Mouse (Mus musculus) MEL (cell line): ENCODE results near the gene Fgf13. TPM values are rescaled to one million over a fixed set of nuclear protein-coding genes. Genes with fewer than 3 reads are reported as not detected.

Experiments used
- DNase-seq: peaks from one replicate; pipeline ENCODE4 v3.0.0; 2011; ENCODE audit warnings: low read depth, low spot score
- H3K27ac ChIP-seq: 2 replicates; pipeline ENCODE4 v1.5.1; 2012; ENCODE audit warnings: low read depth, mild to moderate bottlenecking, control low read depth, low read length, moderate library complexity; ENCODE audit not compliant: control insufficient read depth
- H3K27me3 ChIP-seq, 2 experiments: fragments of 150-350 bp in 1 of 2; sonication (generic) in 1 of 2; 2 replicates each; pipeline ENCODE4 v1.6.1; 2012; ENCODE audit warnings: low read length in 2 of 2, mild to moderate bottlenecking in 2 of 2, improper control_type of control experiment in 1 of 2, moderate library complexity in 1 of 2; ENCODE audit not compliant: insufficient read depth in 2 of 2, control insufficient read depth in 1 of 2
- H3K36me3 ChIP-seq, 2 experiments: 2 replicates each; pipeline ENCODE4 v1.6.1; 2012 to 2014; ENCODE audit warnings: low read length in 2 of 2, improper control_type of control experiment in 1 of 2, inconsistent platforms in 1 of 2, mild to moderate bottlenecking in 1 of 2; ENCODE audit not compliant: insufficient read depth in 2 of 2, control insufficient read depth in 1 of 2
- H3K4me1 ChIP-seq, 2 experiments: fragments of 150-350 bp in 1 of 2; sonication (generic) in 1 of 2; 2 replicates each; pipeline ENCODE4 v1.6.1; 2012; ENCODE audit warnings: low read length in 2 of 2, improper control_type of control experiment in 1 of 2, mild to moderate bottlenecking in 1 of 2; ENCODE audit not compliant: insufficient read depth in 2 of 2, control insufficient read depth in 1 of 2
- H3K4me3 ChIP-seq, 2 experiments: fragments of 150-350 bp in 1 of 2; sonication (generic) in 1 of 2; 2 replicates each; pipeline ENCODE4 v1.5.1; 2012; ENCODE audit warnings: low read depth in 2 of 2, low read length in 2 of 2, mild to moderate bottlenecking in 2 of 2, moderate library complexity in 2 of 2, control low read depth in 1 of 2, improper control_type of control experiment in 1 of 2; ENCODE audit not compliant: control insufficient read depth in 1 of 2, insufficient read depth in 1 of 2
- H3K79me2 ChIP-seq: 2 replicates; pipeline ENCODE4 v1.6.1; 2012; ENCODE audit warnings: mild to moderate bottlenecking, low read length, moderate library complexity; ENCODE audit not compliant: control insufficient read depth, poor library complexity, insufficient read depth
- H3K9ac ChIP-seq: 2 replicates; pipeline ENCODE4 v1.6.1; 2012; ENCODE audit warnings: low read depth, mild to moderate bottlenecking, control low read depth, low read length, moderate library complexity; ENCODE audit not compliant: control insufficient read depth, poor library complexity, severe bottlenecking
- H3K9me3 ChIP-seq: fragments of 150-350 bp; sonication (generic); replicated peaks from 2 replicates; pipeline ENCODE4 v1.6.1; 2012; ENCODE audit warnings: mild to moderate bottlenecking, low read length, improper control_type of control experiment, moderate library complexity; ENCODE audit not compliant: insufficient read depth
- BHLHE40 ChIP-seq: IDR thresholded peaks from 2 replicates; pipeline ENCODE4 v1.6.1; 2012; ENCODE audit warnings: low read depth, mild to moderate bottlenecking, inconsistent platforms, low read length, improper control_type of control experiment, borderline replicate concordance
- CHD2 ChIP-seq: IDR thresholded peaks from 2 replicates; pipeline ENCODE4 v1.6.1; 2011; ENCODE audit warnings: low read length, improper control_type of control experiment
- ELF1 ChIP-seq: IDR thresholded peaks from 2 replicates; pipeline ENCODE4 v1.6.1; 2014; ENCODE audit warnings: low read depth, mild to moderate bottlenecking, inconsistent platforms, low read length, improper control_type of control experiment, moderate library complexity
- EP300 ChIP-seq, 2 experiments: IDR thresholded peaks; 2 replicates each; pipeline ENCODE4 v1.6.1; 2011; ENCODE audit warnings: improper control_type of control experiment in 2 of 2, low read length in 2 of 2, low read depth in 1 of 2, mild to moderate bottlenecking in 1 of 2
- ETS1 ChIP-seq: IDR thresholded peaks from 2 replicates; pipeline ENCODE4 v1.6.1; 2012; ENCODE audit warnings: low read depth, mild to moderate bottlenecking, inconsistent platforms, low read length, improper control_type of control experiment, moderate library complexity
- GABPA ChIP-seq: IDR thresholded peaks from 2 replicates; pipeline ENCODE4 v1.6.1; 2012; ENCODE audit warnings: low read depth, mild to moderate bottlenecking, inconsistent platforms, low read length, improper control_type of control experiment, moderate library complexity
- GATA1 ChIP-seq: IDR thresholded peaks from 2 replicates; pipeline ENCODE4 v1.6.1; 2011; ENCODE audit warnings: low read depth, low read length, improper control_type of control experiment
- HCFC1 ChIP-seq: IDR thresholded peaks from 2 replicates; pipeline ENCODE4 v1.6.1; 2012; ENCODE audit warnings: low read depth, mild to moderate bottlenecking, inconsistent platforms, low read length, improper control_type of control experiment, moderate library complexity
- MAFK ChIP-seq: IDR thresholded peaks from 2 replicates; pipeline ENCODE4 v1.6.1; 2011; ENCODE audit warnings: low read depth, mild to moderate bottlenecking, low read length, improper control_type of control experiment, borderline replicate concordance
- MAX ChIP-seq: IDR thresholded peaks from 2 replicates; pipeline ENCODE4 v1.6.1; 2011; ENCODE audit warnings: low read length, improper control_type of control experiment
- MAZ ChIP-seq: IDR thresholded peaks from 2 replicates; pipeline ENCODE4 v1.6.1; 2012; ENCODE audit warnings: low read depth, mild to moderate bottlenecking, inconsistent platforms, low read length, improper control_type of control experiment
- MEF2A ChIP-seq: IDR thresholded peaks from 2 replicates; pipeline ENCODE4 v1.6.1; 2014; ENCODE audit warnings: low read depth, mild to moderate bottlenecking, inconsistent platforms, low read length, improper control_type of control experiment; ENCODE audit not compliant: poor library complexity, insufficient replicate concordance, severe bottlenecking; ENCODE audit errors: extremely low read depth
- NELFE ChIP-seq: IDR thresholded peaks from 2 replicates; pipeline ENCODE4 v1.6.1; 2011; ENCODE audit warnings: low read depth, low read length, improper control_type of control experiment
- NRF1 ChIP-seq: IDR thresholded peaks from 2 replicates; pipeline ENCODE4 v1.6.1; 2014; ENCODE audit warnings: low read depth, mild to moderate bottlenecking, inconsistent platforms, low read length, improper control_type of control experiment, moderate library complexity; ENCODE audit not compliant: poor library complexity, insufficient read depth, severe bottlenecking
- RCOR1 ChIP-seq: IDR thresholded peaks from 2 replicates; pipeline ENCODE4 v1.6.1; 2012; ENCODE audit warnings: low read depth, mild to moderate bottlenecking, inconsistent platforms, low read length, improper control_type of control experiment
- TAL1 ChIP-seq: IDR thresholded peaks from 2 replicates; pipeline ENCODE4 v1.6.1; 2012; ENCODE audit warnings: mild to moderate bottlenecking, inconsistent platforms, low read length, moderate library complexity, mixed read lengths
- TCF12 ChIP-seq: IDR thresholded peaks from 2 replicates; pipeline ENCODE4 v1.6.1; 2014; ENCODE audit warnings: low read depth, mild to moderate bottlenecking, inconsistent platforms, low read length, improper control_type of control experiment, moderate library complexity
- USF2 ChIP-seq, 2 experiments: IDR thresholded peaks; 2 replicates each; pipeline ENCODE4 v1.6.1; 2011 to 2012; ENCODE audit warnings: improper control_type of control experiment in 2 of 2, low read length in 2 of 2, borderline replicate concordance in 1 of 2, inconsistent platforms in 1 of 2, low read depth in 1 of 2, mild to moderate bottlenecking in 1 of 2; ENCODE audit not compliant: insufficient read depth in 1 of 2
- polyA plus RNA-seq, 2 experiments: library from polyadenylated mRNA; stranded (reverse) in 1 of 2; unstranded in 1 of 2; fragments of >175 nt in 1 of 2; fragments of >200 nt in 1 of 2; gene quantifications; 2 replicates each; pipeline versions ENCODE4 v1.2.1 to v1.2.4; 2012; ENCODE audit warnings: low replicate concordance in 2 of 2, low read depth in 1 of 2; ENCODE audit not compliant: insufficient read length in 2 of 2, insufficient read depth in 1 of 2, missing spikeins in 1 of 2
- total RNA-seq: library from RNA; depleted of rRNA; stranded (reverse); fragments of 300-350 nt; gene quantifications from 2 replicates; pipeline ENCODE4 v1.2.3, GENCODE M21; 2012

Fgf13 gene
- total and polyA plus RNA-seq, 3 experiments = not detected

DNA sequence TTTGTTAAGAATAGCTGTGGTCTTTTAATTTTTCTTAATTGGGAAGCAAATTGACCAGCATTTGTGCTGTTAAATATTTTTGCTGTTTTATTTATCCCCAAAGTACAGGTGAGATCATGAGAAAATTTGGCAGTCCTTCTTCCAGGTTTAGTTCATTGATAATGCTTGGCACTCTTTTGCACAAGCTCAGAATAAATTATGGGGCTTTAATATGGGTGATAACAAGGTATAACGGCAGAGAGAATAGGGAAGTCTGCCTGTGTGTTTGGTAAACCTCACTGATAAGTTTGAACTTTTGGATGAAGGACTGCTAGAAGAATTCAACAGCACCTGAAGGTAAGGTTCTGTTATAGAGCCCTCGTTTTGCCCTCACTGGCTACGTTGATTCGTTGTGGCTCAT, 504.7 kb downstream of the Fgf13 start (continued):
- TF ChIP-seq EP300 (IDR thresholded peaks at IDR 0.05; ENCODE audit: low read depth in 1 of 2, low read length in 2 of 2) (peak; percentile 63 to 74), HCFC1 (no peak), MEF2A (no peak), USF2 (IDR thresholded peaks at IDR 0.05; ENCODE audit: borderline replicate concordance in 1 of 2, insufficient read depth in 1 of 2, low read depth in 1 of 2, low read length in 2 of 2) (no peak), GATA1 (0 out of 2 replicates have a peak, but pooled peaks have one; percentile 43)

DNA sequence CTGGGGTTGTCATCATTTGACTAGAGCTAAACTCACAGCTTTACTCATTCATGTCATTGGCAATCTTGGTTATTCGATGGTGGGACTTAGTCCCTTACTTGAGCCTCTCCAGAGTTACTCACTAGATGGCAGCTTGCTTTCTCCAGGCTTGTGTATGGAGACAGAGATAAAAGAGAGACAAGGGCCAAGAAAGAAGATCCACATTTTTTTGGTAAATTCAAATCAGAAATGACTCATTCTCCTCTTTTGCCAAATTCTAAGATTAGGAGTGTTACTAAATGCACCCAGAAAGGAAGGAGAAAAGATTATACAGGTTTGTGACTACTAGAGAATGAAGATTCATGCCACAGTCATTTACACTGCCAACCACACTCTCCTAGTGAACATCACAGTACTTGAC, 532.9 kb downstream of the Fgf13 start:
- no peak overlapping the region for H3K9ac ChIP-seq
- TF ChIP-seq RCOR1 (no peak), GATA1 (no peak), TCF12 (no peak), MEF2A (no peak), EP300 (IDR thresholded peaks at IDR 0.05; ENCODE audit: low read depth in 1 of 2, low read length in 2 of 2) (no peak), BHLHE40 (no peak), ELF1 (no peak), GABPA (no peak), USF2 (IDR thresholded peaks at IDR 0.05; ENCODE audit: borderline replicate concordance in 1 of 2, insufficient read depth in 1 of 2, low read depth in 1 of 2, low read length in 2 of 2) (no peak), CHD2 (no peak), ETS1 (no peak), NELFE (no peak), TAL1 (no peak), MAZ (no peak), NRF1 (no peak), MAFK (no peak), MAX (no peak), HCFC1 (no peak)
- TF ChIP-seq, all 39 proteins: peak for 0
- no peak overlapping the region for H3K27ac ChIP-seq
- H3K79me2 ChIP-seq = no peaks in the 10 kb centered on the region
- no peak overlapping the region for H3K4me3 ChIP-seq
- no peak for DNase-seq
- H3K27me3 ChIP-seq = no peaks in the 10 kb centered on the region
- no peaks in the 10 kb centered on the region for H3K36me3 ChIP-seq
- H3K9me3 ChIP-seq = no peaks in the 10 kb centered on the region
- no peaks in the 10 kb centered on the region for H3K4me1 ChIP-seq
